Comparison of ENCODE assay signal across 18 mouse cellular contexts in genomic region chr13:36317824-36318223, GRCm38 (mm10).
A peak's percentile ranks its signal among the peaks of the same experiment; 100 is the strongest.
DNase-seq lines count a peak whose midpoint lies in the region; ATAC-seq and TF ChIP-seq lines count a peak whose summit lies in the region.
"Had no signal": no experiment of that assay in that cellular context is flagged by ENCODE, and none has a peak within 500 bp of the region (broad histone marks: within the 10 kb centered on the region; RNA-seq: fewer than 3 reads in every experiment).

No protein-coding gene starts in this region.

- peak; percentile 80 for DNase-seq in heart, adult 11 months
- no peak for DNase-seq in heart, adult 2 months
- DNase-seq in neural tube, embryonic 10.5 days (ENCODE audit: extremely low spot score, low spot score) = no peak
- no peak for DNase-seq in embryo, embryonic 10.5 days (ENCODE audit: low spot score)
- no peak for DNase-seq in lung, adult 18-20 months
- DNase-seq: cerebellum, postnatal 10 days; embryo, embryonic 11 days; heart, postnatal 10 days; kidney, adult 18-20 months; lung, postnatal 14 days; thymus, postnatal 25 days had no signal

- TF ChIP-seq POLR2A in heart, adult 2 months (IDR thresholded peaks at IDR 0.05; ENCODE audit: insufficient read depth, low read depth, low read length) = no peak

- TF ChIP-seq CTCF in heart, adult 2 months (IDR thresholded peaks at IDR 0.05) = no peak

- no peak overlapping the region for H3K27ac ChIP-seq in heart, adult 2 months
- no peak overlapping the region for H3K27ac ChIP-seq in neural tube, embryonic 13.5 days (replicated peaks)
- no peak overlapping the region for H3K27ac ChIP-seq in forebrain, embryonic 16.5 days (ENCODE audit: low read length)
- H3K27ac ChIP-seq: kidney, postnatal 0 days; liver, embryonic 15.5 days; midbrain, embryonic 13.5 days had no signal

- WGBS in heart, adult 2 months = 93% methylated on average over 3 of the region's 3 CpGs
- 48% methylated on average over 3 of the region's 3 CpGs for WGBS in neural tube, embryonic 13.5 days
- WGBS in forebrain, embryonic 16.5 days = 20% methylated on average over 3 of the region's 3 CpGs

- H3K27me3 ChIP-seq in heart, adult 2 months (ENCODE audit: control insufficient read depth, insufficient read depth, low read length) = no peaks in the 10 kb centered on the region
- H3K27me3 ChIP-seq in neural tube, embryonic 13.5 days = no peaks in the 10 kb centered on the region
- no peaks in the 10 kb centered on the region for H3K27me3 ChIP-seq in forebrain, embryonic 16.5 days (replicated peaks; ENCODE audit: control insufficient read depth, insufficient read depth, low read length)
- H3K27me3 ChIP-seq: liver, embryonic 15.5 days; midbrain, embryonic 13.5 days had no signal

- H3K9ac ChIP-seq in heart, adult 2 months (ENCODE audit: low read depth, low read length) = no peak overlapping the region
- no peak overlapping the region for H3K9ac ChIP-seq in neural tube, embryonic 13.5 days
- no peak overlapping the region for H3K9ac ChIP-seq in forebrain, embryonic 16.5 days (replicated peaks; ENCODE audit: low read depth, low read length)
- H3K9ac ChIP-seq: liver, embryonic 15.5 days; midbrain, embryonic 13.5 days had no signal

- peaks cover 2% of the 10 kb centered on the region; the same call in 1 of the 2 replicates for H3K36me3 ChIP-seq in heart, adult 2 months (ENCODE audit: control insufficient read depth, insufficient read depth, low read length)
- H3K36me3 ChIP-seq in neural tube, embryonic 13.5 days = no peaks in the 10 kb centered on the region
- H3K36me3 ChIP-seq in forebrain, embryonic 16.5 days (ENCODE audit: control insufficient read depth, insufficient read depth) = no peaks in the 10 kb centered on the region
- H3K36me3 ChIP-seq: liver, embryonic 15.5 days; midbrain, embryonic 13.5 days had no signal

- TF ChIP-seq EP300 in heart, adult 2 months (IDR thresholded peaks at IDR 0.05; ENCODE audit: insufficient read depth, low read depth, low read length) = no peak

- H3K4me2 ChIP-seq in neural tube, embryonic 13.5 days = no peak overlapping the region
- H3K4me2 ChIP-seq in forebrain, embryonic 16.5 days (ENCODE audit: low read length) = no peak overlapping the region
- H3K4me2 ChIP-seq: heart, embryonic 11.5 days; liver, embryonic 15.5 days; midbrain, embryonic 13.5 days had no signal

- intact Hi-C loops in heart, adult 2 months (cut with DNase I) = no loop called here

- H3K9me3 ChIP-seq in neural tube, embryonic 13.5 days = no peaks in the 10 kb centered on the region
- no peaks in the 10 kb centered on the region for H3K9me3 ChIP-seq in forebrain, embryonic 16.5 days (ENCODE audit: control insufficient read depth, low read length)
- H3K9me3 ChIP-seq: liver, embryonic 15.5 days; midbrain, embryonic 13.5 days had no signal

- H3K4me3 ChIP-seq in heart, adult 2 months = no peak overlapping the region
- no peak overlapping the region for H3K4me3 ChIP-seq in neural tube, embryonic 13.5 days
- H3K4me3 ChIP-seq in forebrain, embryonic 16.5 days (replicated peaks; ENCODE audit: low read length) = no peak overlapping the region
- H3K4me3 ChIP-seq: liver, embryonic 15.5 days; midbrain, embryonic 13.5 days had no signal

- H3K4me1 ChIP-seq in heart, adult 2 months (ENCODE audit: control insufficient read depth, insufficient read depth, low read length) = no peaks in the 10 kb centered on the region; the same call in 1 of the 2 replicates
- H3K4me1 ChIP-seq in neural tube, embryonic 13.5 days (replicated peaks) = peaks cover 5% of the 10 kb centered on the region; the same call in 1 of the 2 replicates
- H3K4me1 ChIP-seq in forebrain, embryonic 16.5 days (replicated peaks; ENCODE audit: control insufficient read depth, insufficient read depth, low read length) = peaks cover 8% of the 10 kb centered on the region
- H3K4me1 ChIP-seq: liver, embryonic 15.5 days; midbrain, embryonic 13.5 days had no signal

- peak; percentile 63 for ATAC-seq in neural tube, embryonic 13.5 days (ENCODE audit: low read depth)
- ATAC-seq in forebrain, embryonic 16.5 days = peak; percentile 86
- no peak for ATAC-seq in CD4-positive, CD25-positive, alpha-beta regulatory T cell, adult 4 months
- ATAC-seq: midbrain, embryonic 13.5 days had no signal

- H3K79me2 ChIP-seq in heart, adult 2 months (replicated peaks; ENCODE audit: control insufficient read depth, insufficient read depth, low read length) = no peaks in the 10 kb centered on the region
